Mouse (Mus musculus): Measurements from ENCODE around the gene Gm10135.
A peak's percentile ranks its signal among the peaks of the same experiment; 100 is the strongest.
"Not testable (repeated sequence)": the region's sequence is repeated elsewhere in the genome, so short reads cannot be mapped to it uniquely, and the experiment has no call there.

The Gm10135 gene

DNA sequence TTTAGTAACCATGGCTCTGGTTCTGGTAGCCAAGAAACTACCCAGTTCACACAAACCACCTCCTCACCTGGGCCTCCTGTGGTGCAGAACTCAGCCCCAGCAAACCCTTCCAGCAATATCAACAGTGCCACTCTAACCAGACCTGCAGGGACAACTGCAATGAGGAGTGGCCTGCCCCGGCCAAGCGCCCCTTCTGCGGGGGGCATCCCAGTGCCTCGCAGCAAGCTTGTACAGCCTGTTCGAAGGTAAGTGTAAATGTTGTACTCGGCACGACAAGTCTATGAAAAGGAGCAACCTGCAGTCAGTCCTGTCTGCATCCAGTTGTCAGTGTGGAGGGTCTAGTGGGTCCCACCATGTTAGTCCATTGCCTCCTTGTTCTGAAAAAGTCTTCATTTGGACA, at the start of gene Gm10135:
Gm10135 (minus strand) TSS at position 101 of the 400 bp plus-strand sequence.
- no peak for DNase-seq (ENCODE audit: low spot score)

DNA sequence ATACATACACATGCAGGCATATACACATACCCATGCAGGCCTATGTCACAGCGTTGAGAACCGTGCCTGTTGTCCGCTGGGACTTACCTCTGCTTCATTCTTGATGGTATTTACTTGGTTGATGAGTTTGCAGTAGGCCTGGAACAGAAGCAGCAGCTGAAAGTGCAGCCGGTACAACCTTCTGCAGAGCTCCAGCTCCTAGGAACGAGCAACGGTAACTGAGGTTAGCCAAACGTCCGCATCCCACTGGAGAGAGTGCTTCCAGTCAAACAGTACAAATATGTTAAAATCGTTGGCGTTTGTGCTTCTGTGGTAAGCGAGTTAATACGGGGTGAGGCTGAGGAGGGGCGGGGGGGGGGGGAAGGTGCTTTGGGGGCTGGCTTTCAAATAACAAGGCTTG, 49.3 kb upstream of the Gm10135 start:
- DNase-seq (ENCODE audit: low spot score), result no peak

DNA sequence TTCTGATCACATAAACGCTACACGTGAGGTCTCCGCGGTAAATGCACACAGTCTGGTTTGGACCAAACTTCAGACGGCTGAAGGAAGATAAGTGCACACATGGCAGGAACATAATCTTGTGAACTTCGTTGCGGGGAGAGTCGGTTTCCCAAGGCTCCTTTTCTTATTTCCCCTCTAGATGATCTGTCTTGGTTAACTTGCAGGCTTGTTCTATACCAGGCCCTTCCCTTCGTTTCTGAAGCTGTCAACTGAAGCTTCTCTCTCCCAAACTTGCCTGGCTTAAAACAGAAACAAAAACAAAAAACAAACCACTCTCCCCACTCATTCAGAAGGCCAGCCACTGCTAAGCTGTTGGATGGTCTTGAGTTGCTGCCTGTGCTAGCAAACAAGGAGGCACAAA, 40.2 kb upstream of the Gm10135 start:
- no peak for DNase-seq (ENCODE audit: low spot score)

DNA sequence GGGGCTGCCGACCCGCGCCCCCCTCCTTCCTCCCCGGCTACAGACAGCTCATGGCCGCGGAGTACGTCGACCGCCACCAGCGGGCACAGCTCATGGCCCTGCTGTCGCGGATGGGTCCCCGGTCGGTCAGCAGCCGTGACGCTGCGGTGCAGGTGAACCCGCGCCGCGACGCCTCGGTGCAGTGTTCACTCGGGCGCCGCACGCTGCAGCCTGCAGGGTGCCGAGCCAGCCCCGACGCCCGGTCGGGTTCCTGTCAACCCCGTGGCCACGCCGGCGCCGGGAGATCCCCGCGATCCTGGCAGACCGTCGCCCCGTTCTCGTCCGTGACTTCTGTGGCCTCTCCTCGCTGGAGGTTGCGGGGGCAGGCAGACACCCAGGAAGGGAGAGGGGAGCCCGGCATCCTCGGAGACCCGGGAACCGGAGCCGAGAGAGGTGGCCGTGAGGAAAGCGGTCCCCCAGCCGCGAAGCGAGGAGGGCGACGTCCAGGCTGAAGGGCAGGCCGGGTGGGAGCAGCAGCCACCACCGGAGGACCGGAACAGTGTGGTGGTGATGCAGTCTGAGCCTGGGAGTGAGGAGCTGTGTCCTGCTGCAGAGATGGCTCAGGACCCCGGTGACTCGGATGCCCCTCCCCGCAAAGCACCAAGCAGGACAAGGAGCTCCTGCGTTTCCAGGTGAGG, 39.2 kb upstream of the Gm10135 start:
- DNase-seq (ENCODE audit: low spot score), result not testable (repeated sequence)

DNA sequence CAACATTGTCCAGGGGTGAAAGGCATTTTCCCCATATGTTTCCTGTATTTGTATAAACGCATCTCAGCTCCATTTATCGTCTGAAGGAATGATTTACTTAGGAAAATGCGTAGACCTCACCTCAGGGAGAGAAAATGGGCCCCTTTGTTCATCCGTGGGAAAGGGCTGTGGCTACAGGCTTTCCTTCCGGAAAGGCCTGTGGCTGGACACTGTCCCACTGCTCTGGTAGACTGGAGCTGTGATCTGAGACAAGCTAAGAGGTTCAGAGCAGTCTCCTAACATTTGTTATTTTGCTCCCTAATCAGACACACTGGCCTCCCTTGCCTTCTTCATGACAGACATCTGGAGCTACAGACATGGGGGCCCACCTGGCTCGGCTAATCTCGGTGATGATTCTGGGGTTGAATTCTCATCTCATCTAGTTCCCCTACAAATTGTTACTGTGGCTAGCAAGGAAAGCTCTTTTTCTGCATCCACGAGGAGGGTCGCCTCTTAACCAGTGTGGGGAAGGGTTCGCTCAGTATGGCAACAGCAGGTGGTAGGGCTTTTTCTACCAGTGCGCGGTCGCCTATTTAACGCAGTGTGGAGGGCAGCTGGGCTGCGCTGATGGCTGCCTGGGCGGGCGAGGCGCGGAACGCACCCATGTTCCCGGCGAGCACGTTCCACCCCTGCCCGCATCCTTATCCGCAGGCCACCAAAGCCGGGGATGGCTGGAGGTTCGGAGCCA, 38.5 kb upstream of the Gm10135 start:
- not testable (repeated sequence) for DNase-seq (ENCODE audit: low spot score)

DNA sequence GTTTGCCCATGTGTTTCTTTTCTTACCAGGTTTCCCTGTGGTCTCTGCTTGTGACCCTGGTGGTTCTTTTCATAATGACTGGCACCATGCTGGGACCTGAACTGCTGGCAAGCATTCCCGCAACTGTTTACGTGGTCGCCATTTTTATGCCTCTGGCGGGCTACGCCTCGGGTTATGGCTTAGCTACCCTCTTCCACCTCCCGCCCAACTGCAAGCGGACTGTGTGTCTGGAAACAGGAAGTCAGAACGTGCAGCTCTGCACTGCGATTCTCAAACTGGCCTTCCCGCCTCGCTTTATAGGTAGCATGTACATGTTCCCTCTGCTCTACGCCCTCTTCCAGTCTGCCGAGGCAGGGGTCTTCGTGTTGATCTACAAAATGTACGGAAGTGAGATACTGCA, 37.3 kb upstream of the Gm10135 start:
- not testable (repeated sequence) for DNase-seq (ENCODE audit: low spot score)

DNA sequence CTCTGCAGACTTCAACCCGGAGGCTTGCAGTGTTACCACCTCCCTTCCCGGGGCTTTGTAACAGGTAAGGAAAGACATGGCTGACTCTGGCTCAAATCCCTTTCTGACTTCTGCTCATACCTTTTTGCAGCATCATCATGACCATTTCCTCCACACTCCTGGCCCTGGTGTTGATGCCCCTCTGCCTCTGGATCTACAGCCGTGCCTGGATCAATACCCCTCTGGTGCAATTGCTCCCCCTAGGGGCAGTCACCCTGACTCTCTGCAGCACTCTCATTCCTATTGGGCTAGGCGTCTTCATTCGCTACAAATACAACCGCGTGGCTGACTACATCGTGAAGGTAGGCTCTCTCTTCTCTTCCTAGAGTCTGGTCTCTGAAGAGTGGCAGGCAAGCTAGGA, 33.7 kb upstream of the Gm10135 start:
- not testable (repeated sequence) for DNase-seq (ENCODE audit: low spot score)

DNA sequence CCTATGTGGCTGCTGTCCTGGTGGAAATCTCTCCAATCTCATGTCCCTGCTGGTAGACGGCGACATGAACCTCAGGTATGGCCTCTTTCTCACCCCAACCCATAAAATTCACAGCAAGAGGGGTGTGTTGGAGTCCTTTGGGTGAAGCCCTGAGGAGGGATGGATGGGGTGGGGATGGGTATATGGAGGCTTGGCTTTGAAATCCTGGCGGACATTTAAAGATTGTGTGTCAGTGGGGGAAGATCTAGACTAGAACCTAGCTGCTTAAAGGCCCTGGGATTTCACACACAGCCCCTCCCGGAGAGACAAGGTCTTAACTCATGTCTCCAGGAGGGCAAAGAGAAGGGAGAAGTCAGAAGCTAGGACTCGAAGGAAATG, 33.1 kb upstream of the Gm10135 start:
- DNase-seq (ENCODE audit: low spot score), result no peak

DNA sequence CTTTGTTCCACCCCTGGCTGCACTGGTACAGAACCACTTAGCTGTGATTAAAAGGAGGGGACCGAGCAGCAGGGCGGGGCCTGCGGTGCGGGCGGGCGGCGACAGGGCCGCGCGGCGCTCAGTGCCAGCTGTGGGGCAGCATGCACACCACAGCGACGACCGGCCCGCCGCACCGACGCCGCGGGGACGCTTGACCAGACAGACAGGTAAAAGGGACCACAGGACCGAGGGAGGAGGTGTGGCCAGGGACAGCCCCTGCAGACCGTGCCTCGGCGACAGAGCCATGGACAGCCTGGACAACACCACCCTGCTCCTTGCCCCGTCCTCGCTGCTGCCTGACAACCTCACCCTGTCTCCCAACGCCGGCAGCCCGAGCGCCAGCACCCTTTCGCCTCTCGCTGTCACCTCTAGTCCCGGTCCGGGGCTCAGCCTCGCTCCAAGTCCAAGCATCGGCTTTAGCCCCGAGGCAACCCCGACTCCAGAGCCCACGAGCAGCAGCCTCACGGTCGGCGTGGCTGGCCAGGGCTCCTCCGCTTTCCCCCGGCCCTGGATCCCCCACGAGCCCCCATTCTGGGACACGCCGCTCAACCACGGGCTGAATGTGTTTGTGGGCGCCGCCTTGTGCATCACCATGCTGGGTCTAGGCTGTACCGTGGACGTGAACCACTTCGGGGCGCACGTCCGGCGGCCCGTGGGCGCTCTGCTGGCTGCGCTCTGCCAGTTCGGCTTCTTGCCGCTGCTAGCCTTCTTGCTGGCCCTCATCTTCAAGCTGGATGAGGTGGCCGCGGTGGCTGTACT, 32.5 kb upstream of the Gm10135 start, which contains the start of gene Slc10a4:
Slc10a4 (plus strand) TSS at position 100 of the 798 bp plus-strand sequence.
- peak; percentile 14 for DNase-seq (ENCODE audit: low spot score)

DNA sequence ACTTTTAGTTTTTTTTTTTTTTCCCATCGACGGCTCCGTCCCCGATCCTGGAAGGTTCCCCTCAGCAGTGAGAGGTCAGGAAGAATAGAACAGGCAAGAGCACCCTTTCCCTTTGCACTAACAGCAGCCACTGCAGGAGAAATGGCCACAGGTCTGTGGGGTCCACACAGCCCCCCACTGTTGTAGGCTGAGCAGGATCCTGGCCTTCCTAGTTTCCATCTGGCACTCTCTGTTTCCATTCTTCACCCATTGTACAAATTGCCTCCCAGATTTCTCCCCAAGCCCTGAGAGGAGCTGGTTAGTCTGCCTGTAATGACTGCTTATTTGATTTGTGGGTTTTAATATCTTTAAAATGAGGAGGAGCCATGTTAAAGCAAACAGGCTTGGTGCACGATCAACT, 29.5 kb upstream of the Gm10135 start:
- DNase-seq (ENCODE audit: low spot score), result no peak

DNA sequence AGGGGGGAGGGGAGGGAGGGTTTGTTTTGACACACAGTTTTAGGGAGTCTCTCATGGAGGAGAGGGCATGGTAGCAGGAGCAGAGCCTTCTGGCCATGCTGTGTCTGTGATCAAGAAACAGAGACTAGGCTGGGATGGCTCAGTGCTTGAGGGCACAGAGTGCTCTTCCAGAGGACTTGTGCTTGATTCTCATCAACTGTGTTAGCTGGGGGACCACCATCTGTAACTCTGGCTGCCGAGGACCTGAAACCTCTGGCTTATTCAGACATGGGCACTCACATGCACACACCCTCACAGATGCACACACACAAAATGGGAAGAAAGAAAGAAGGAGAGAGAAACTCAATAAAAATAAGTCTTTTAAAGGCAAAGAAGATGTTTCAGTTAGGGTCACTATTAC, 24.0 kb upstream of the Gm10135 start:
- DNase-seq (ENCODE audit: low spot score), result not testable (repeated sequence)

DNA sequence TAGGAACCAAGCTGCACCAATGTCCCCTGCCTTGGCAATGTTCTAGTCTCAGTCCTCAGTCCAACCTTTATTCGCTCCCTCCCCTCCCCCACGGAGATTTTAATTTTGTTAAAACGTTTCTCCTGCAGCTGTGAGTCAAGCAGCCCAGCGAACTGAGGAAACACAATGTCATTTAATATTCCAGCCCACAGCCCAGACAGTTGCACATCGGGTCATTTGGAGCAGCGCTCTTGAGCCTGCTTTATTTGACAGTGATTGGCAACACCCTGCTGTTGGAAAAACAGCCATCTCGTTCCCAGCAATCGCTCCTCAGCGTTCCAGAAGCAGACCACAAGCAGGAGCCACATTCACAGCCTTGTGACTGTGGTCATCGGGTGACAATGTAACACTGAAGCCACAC, 20.9 kb upstream of the Gm10135 start:
- no peak for DNase-seq (ENCODE audit: low spot score)

DNA sequence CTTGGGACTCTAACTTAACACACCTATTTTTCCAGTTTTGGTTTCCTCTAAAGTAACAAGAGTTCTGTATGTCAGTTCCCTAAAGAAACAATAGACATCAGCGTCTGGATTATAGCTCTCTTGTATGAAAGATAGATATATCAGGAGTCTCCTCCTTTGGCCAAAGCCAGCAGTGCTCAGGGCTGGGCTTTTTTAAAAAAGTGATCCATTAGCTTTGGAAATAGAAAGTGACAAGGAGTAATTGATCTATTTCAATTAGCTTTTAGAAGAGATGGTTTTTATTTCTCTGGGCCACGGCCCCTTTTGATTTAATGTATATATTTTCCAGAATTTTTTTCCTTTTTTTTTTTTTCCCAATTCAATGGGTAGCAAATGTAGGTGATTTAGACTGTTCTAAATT, 20.4 kb upstream of the Gm10135 start:
- no peak for DNase-seq (ENCODE audit: low spot score)

DNA sequence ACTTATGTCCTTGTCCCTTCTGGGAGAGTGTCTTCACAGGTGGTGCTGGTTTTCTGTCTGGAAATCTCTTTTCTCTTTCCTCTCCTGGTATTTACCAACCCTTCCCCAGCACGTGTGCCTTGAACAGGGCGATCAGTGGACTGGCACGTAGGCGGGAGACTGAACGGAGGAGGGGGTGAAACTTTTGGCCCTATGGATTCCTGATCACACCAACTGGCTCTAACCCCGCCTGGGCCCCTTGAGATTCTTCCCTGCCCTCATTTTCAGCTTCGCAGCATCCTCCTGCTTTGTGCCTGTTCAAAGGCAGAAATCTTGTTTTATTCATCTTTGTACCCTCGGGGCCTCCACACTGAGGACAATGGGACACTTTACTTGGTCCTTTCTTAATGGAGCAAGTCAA, 19.9 kb upstream of the Gm10135 start:
- DNase-seq (ENCODE audit: low spot score), result no peak

DNA sequence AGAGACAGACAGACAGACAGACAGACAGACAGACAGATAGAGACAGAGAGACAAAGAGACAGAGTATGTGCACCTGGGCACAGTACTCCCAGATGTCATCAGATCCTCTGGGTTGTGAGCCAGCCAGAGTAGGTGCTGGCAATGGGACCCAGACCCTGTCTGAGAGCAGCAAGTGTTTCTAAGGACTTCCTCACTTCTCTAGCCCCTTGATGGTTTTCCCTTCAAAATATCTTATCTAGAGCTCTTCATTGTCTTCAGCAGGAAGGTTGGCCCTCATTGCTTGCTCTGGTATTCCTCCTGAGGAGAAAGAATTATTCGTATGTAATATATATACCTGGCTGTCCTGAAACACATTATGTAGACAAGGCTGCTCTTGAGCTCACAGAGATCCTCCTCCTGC, 18.0 kb upstream of the Gm10135 start:
- no peak for DNase-seq (ENCODE audit: low spot score)

DNA sequence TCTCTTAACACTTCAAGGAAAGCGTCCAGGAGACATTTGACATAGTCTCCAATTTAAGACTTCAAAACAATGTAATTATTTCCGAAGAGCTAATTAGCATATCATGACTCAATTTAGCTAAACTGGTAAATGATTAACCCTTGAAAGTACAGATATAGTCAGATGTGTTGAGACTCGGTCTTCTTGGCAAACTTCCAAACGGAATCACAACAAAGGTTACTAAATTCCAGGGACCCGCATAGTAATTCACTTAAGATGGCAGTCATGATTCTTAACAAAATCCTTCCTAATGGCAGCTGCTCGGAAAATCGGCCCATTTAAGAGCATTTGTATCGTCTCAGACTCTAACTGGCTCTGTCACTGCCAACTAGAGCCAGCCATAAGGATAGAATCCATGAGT, 15.3 kb upstream of the Gm10135 start:
- DNase-seq (ENCODE audit: low spot score), result no peak

DNA sequence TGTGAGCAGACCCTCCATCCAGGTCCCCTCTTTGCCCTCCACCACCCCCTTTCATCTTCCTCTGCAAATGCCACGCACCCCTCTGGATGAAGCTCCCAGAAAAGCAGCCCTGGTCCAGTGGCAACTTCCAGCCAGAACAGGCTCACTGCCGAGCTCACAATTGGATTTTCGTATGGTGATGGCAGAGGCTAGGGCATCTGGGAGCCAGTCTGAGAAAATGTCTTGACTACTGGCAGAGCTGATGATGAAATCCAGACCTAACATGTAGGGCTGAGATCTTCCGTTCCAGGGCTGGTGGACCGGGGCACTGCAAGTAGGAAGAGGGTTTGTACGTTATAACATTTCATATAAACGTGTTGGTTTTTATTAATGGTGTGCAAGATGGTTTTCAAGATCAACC, 13.3 kb upstream of the Gm10135 start:
- DNase-seq (ENCODE audit: low spot score), result no peak

DNA sequence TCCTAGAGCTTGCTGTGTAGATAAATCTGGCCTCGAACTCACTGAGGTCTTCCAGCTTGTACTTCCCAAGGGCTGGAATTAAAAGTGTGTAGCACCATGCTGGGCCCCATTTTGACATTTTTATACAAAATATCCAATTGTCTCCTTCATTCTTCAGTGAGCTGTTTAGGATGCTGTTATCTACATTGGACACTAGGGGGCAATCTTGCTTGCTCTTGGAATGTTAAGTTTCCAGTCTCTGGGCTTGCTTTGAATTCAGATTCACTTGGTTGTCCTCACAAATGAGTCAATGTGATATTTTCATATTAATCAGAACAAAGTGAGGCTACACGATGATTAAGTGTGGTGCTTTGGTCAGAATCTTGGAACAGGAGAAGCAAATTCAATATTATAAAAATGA, 9.6 kb upstream of the Gm10135 start:
- no peak for DNase-seq (ENCODE audit: low spot score)

DNA sequence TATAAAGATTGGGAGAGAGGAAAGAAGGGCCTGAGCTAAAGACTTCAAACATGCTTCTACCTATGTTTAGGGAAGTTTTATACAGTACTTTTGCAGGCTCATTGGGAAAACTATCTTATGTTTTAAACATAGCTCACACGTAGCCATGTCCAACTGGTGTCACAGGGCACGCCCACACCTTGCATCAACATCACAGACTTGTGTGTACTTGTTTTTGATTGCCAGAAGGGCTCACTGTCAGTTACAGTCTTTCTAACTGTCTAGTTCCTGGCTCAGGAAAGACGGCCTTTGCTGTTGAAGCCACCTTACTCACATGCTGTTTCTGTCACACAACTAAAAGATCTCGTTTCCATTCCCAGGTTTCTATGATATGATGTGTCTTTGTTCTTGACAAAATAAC, 2.0 kb upstream of the Gm10135 start:
- DNase-seq (ENCODE audit: low spot score), result no peak

DNA sequence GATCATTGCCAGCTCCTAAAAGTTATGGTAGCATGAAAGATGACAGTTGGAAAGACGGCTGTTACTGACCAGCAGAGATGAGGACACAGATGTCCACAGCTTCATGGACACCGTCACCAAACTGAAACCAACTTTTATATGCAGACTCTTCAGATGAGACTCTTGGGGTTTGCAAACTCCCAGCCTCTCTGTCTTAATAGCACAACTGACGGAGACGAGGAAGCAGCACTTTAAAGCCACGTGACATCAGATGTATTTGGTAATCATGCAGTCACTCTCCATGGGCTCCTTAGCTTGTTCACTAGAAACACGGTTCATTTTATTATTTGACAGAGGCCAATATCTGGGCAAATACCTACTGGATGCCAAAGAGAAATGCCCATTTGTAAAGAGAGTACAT, 1.5 kb upstream of the Gm10135 start:
- DNase-seq (ENCODE audit: low spot score), result no peak

DNA sequence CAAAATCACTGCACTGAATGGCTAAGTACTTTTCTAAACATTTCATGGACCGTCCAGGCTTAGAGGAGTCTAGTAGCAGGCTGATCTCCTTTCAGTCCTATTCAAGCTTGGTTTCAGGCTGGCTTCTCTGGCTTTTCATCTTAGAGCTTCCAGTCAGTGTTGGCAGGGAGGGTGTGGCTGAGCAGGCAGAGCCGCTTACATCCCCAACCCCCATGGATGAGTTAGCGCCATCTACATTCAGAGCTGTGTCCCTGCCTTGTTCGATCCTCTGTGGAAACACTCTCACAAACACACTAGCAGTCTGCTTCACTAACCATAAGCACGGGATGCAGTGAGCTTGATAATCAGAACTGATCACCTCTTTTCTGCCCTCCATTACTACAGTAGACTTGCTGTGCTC, 1.6 kb downstream of the Gm10135 start:
- no peak for DNase-seq (ENCODE audit: low spot score)

DNA sequence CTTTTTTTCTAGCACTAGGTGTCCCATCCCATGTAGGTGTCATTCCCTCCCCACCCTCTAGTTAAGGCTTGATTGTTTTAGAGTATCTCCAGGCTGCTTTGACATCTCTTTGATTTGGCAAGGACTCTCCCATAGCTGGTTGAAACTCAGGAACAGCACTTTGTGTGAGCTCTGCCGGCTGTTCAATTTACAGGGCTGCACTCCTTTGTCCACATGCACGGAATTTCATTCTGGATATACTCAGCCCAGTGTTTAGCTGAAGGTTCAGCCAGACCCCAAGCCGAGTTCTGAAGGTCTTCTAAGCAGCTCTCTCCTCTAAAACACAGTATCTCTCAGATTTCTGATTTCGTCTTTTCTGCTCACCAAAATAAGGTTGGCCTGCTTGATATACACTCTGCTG, 2.1 kb downstream of the Gm10135 start:
- no peak for DNase-seq (ENCODE audit: low spot score)

DNA sequence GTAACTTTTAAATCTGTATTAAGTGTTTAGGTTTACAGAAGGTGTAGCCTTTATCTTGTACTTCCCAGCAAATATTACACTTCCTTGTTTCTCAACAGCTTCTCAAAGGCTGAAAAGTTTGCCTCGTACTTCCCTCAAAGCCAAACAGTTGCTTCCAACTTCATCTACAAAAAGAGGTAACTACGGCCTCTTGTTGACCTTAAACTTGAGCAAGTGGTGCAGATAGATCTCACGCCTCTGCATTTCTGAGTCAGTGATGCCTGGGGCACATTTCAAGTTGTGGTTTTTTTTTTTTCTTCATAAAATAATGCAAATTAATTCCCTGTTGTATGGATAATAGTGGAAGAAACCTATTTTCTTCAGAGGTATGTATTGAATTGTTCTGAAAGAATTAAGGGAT, 8.8 kb downstream of the Gm10135 start:
- no peak for DNase-seq (ENCODE audit: low spot score)
